Mouse (Mus musculus) macrophage (primary cell): ENCODE measurements at regions not wholly inside any gene's neighbourhood (a gene's known extent, or its start where the extent isn't known, plus 50 kb on each side); places are given as distances from the start of the nearest gene placed in this dataset.

Experiments used
- H3K27ac ChIP-seq: fragments of 350-480 bp; formaldehyde crosslinking; 2 replicates; pipeline ENCODE4 v1.9.0; 2021
- H3K36me3 ChIP-seq: fragments of 350-480 bp; formaldehyde crosslinking; 2 replicates; pipeline ENCODE4 v1.9.0; 2021; ENCODE audit errors: inconsistent target
- H3K4me3 ChIP-seq: fragments of 350-480 bp; formaldehyde crosslinking; 2 replicates; pipeline ENCODE4 v1.9.0; 2021; ENCODE audit errors: inconsistent target
- H3K79me2 ChIP-seq: fragments of 350-480 bp; formaldehyde crosslinking; 2 replicates; pipeline ENCODE4 v1.9.0; 2021; ENCODE audit errors: inconsistent target
- WGBS: methylation state at CpG from one replicate; pipeline ENCODE4 v1.1.7; 2026; ENCODE audit warnings: inconsistent platforms; ENCODE audit not compliant: missing documents; 5-methylcytosine and 5-hydroxymethylcytosine counted together

DNA sequence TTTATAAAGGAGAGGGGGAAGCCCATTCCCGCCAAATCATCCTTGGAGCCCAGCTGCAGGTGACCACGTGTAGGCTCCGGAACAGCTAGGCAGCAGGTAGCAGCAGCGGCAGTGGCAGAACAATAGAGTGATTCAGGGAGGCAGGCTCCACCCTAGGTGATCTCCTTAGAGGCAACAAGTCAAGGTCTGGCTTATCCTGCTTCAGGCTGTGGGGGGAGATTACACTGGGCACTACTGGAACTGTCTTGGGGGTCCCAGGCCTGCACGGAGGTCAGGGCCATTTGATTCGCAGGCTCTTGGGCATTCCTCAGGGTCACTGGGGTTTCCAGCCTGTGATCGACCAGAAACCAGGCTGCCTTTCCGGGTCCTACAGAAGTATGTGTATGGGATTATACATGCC, 2711.1 kb downstream of the Gm37988 start:
- no peak overlapping the region for H3K4me3 ChIP-seq
- WGBS: 80% methylated on average over 7 of the region's 8 CpGs
- no peak overlapping the region for H3K27ac ChIP-seq
- H3K79me2 ChIP-seq: no peaks in the 10 kb centered on the region
- H3K36me3 ChIP-seq: no peaks in the 10 kb centered on the region

DNA sequence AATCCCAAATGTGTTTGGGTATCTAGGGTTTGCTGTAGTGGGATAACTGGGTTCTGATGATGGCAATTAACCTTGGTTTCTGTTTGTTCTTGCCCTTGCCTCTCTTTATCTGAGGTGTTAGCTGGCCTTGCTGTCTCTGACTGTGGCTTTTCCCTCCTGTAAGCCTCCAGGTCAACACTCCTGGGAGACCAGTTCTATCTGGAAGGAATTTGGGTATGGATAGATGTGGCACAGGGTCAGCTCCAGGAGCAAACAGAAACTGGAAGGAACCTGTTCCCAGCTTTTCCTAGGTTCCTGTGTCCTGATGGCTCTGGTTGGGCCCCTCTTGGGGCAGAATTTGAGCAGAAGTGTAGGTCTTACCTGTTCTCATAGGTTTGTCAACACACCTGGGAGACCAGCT, 2725.8 kb downstream of the Gm37988 start:
- no peak overlapping the region for H3K27ac ChIP-seq
- H3K4me3 ChIP-seq: no peak overlapping the region
- no peaks in the 10 kb centered on the region for H3K79me2 ChIP-seq
- no peaks in the 10 kb centered on the region for H3K36me3 ChIP-seq

DNA sequence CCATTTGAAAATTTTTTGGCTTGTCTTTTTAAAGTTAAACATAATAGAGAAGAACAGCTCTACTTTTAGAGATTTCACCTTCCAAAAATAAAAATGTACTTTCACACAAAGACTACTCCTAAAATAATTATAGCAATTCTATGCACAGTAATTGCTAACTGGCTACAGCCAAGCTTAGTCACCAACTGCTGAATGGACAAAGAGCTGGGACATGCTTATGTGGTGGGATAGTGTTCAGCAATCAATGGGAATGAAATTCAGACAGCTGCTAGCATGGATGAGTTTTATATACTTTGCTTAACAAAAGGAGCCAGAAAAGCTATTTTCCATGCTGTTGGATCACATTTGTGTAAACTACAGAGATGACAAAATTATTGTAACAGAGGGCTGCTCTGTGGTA, 2727.5 kb downstream of the Gm37988 start:
- Histone ChIP-seq H3K79me2 (no peaks in the 10 kb centered on the region), H3K27ac (no peak overlapping the region), H3K4me3 (no peak overlapping the region), H3K36me3 (no peaks in the 10 kb centered on the region)

DNA sequence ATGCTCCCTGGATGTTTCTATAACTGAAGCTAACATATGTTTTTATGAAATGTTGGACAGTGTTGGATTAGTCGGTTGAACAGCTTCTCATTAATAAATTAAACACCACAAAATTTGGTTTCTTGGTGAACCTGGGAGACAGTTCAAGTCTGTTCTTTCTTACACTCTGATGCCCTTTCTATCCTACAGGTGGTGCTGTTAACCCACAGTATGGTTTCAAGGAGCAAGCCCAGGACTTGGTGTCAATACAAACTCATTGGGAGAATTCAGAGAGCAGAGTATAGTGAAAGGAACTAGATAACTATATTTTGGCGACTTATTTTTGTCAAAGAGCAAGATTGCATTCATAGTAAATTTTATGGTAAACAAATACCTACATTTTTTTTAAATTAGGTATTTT, 2735.8 kb downstream of the Gm37988 start:
- no peaks in the 10 kb centered on the region for H3K79me2 ChIP-seq
- H3K4me3 ChIP-seq: no peak overlapping the region
- H3K36me3 ChIP-seq: no peaks in the 10 kb centered on the region
- no peak overlapping the region for H3K27ac ChIP-seq
- WGBS: 21% methylated on average over 2 of the region's 2 CpGs

DNA sequence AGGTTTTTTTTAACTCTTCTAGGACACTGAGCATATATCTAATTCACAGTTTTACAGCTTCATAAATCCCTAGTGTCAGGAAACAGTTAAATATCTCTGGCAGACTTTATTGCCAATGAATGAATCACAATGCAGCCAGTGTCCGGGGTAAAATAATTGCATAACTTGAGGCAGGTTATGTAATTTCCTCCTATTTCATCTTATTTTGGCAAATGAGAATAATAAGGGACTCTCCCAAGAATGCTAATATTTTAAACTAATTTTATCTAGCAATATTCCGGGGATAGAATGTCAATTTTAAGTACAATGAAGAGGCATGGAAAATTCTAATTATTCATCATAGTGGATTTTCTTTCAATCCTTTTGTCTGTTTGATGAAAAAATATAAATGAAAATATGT, 2740.6 kb downstream of the Gm37988 start:
- H3K4me3 ChIP-seq: no peak overlapping the region
- WGBS: 23% methylated on average over 2 of the region's 2 CpGs
- H3K27ac ChIP-seq: no peak overlapping the region
- no peaks in the 10 kb centered on the region for H3K79me2 ChIP-seq
- H3K36me3 ChIP-seq: no peaks in the 10 kb centered on the region

DNA sequence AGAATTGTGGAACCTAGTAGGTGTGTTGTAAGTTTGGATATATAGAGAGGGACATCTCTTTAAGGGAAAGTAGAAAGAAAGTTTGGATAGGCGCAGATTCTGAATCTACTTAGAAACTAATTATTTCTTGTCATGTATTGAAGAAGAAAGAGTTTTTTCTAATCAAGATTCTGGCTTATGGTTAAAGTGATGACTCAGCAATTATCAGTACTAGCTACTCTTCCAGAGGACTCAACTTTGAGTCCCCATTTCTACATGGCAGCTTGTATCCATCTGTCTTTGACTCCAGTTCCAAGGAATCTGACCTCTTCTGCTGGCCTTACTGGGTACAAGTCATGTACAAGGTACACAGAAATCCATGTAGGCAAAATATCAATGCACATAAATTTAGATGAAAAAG, 2767.1 kb downstream of the Gm37988 start:
- Histone ChIP-seq H3K27ac (no peak overlapping the region), H3K36me3 (no peaks in the 10 kb centered on the region), H3K79me2 (no peaks in the 10 kb centered on the region), H3K4me3 (no peak overlapping the region)
- WGBS: 100% methylated on average over 1 of the region's 1 CpGs

DNA sequence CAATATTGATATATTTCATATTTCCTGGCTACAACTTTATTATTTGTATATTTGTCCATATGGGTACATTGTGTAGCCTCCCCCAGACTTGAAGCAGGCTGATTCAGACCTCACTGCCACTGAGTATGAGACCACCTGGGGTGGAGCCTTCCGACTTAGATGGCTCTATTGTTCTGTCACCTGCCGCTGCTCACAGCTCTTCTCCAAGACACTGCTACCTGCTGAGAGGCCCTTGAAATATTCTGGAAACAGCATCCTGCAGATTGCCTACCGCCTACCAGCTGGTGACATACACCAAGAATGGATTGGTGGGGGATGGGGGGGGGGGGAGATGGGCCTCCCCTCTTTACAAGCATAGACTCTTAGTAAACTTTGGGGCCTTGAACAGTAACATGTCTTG, 2778.7 kb downstream of the Gm37988 start:
- H3K79me2 ChIP-seq: no peaks in the 10 kb centered on the region
- no peak overlapping the region for H3K4me3 ChIP-seq
- no peaks in the 10 kb centered on the region for H3K36me3 ChIP-seq
- H3K27ac ChIP-seq: no peak overlapping the region
- WGBS: 93% methylated on average over 3 of the region's 3 CpGs

DNA sequence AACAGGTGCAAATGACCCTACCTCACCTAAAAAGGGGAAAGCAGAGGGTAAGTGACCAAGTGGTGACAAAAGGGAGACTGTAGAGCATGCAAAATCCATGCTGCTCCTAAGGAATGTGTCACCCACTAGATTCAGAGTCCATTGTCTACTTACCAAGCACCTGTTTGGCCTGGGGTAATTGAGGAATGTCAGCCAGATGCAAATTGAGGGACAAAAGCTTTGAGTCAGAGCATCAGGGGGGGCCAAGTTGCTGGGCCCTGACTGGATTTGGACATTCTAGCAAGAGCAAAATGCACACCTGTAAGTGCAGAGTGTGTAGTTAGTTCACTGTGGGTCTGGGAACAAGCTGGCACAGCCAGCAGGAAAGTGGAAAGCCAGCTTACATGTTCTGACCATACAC, 2783.6 kb downstream of the Gm37988 start:
- no peaks in the 10 kb centered on the region for H3K36me3 ChIP-seq
- H3K27ac ChIP-seq: no peak overlapping the region
- no peak overlapping the region for H3K4me3 ChIP-seq
- H3K79me2 ChIP-seq: no peaks in the 10 kb centered on the region
